Mouse (Mus musculus) heart, embryonic 12.5 days (tissue): ENCODE measurements at regions not wholly inside any gene's neighbourhood (a gene's known extent, or its start where the extent isn't known, plus 50 kb on each side); places are given as distances from the start of the nearest gene placed in this dataset.

ENCODE experiments used
- ATAC-seq: fragments of 200-750 bp; cut with Nextera tagmentation; 2 replicates; pipeline ENCODE4 v1.8.0; 2017; ENCODE audit warnings: moderate TSS enrichment, moderate library complexity; ENCODE audit not compliant: insufficient number of reproducible peaks, low FRiP score
- H3K27ac ChIP-seq: fragments of 300-500 bp; sonication (generic); 2 replicates; pipeline ENCODE4 v1.5.1; 2016; ENCODE audit warnings: mild to moderate bottlenecking, moderate library complexity; ENCODE audit not compliant: poor library complexity, severe bottlenecking
- H3K27me3 ChIP-seq: fragments of 300-500 bp; sonication (generic); replicated peaks from 2 replicates; pipeline ENCODE4 v1.6.1; 2016; ENCODE audit warnings: mild to moderate bottlenecking, moderate library complexity
- H3K36me3 ChIP-seq: fragments of 300-500 bp; sonication (generic); 2 replicates; pipeline ENCODE4 v1.6.1; 2016; ENCODE audit warnings: mild to moderate bottlenecking, moderate library complexity
- H3K4me1 ChIP-seq: fragments of 300-500 bp; sonication (generic); replicated peaks from 2 replicates; pipeline ENCODE4 v1.6.1; 2016; ENCODE audit warnings: mild to moderate bottlenecking
- H3K4me2 ChIP-seq: fragments of 300-500 bp; sonication (generic); 2 replicates; pipeline ENCODE4 v1.6.1; 2016; ENCODE audit warnings: mild to moderate bottlenecking, moderate library complexity
- H3K4me3 ChIP-seq: fragments of 300-500 bp; sonication (generic); 2 replicates; pipeline ENCODE4 v1.5.1; 2016; ENCODE audit warnings: mild to moderate bottlenecking
- H3K9ac ChIP-seq: fragments of 300-500 bp; sonication (generic); 2 replicates; pipeline ENCODE4 v1.6.1; 2016; ENCODE audit warnings: mild to moderate bottlenecking, moderate library complexity
- H3K9me3 ChIP-seq: fragments of 300-500 bp; sonication (generic); replicated peaks from 2 replicates; pipeline ENCODE4 v1.6.1; 2016; ENCODE audit warnings: mild to moderate bottlenecking, moderate library complexity
- WGBS: fragments of 180-500 bp; shearing (Covaris S2); methylation state at CpG from one replicate; pipeline ENCODE4 v1.1.7; 2016; 5-methylcytosine and 5-hydroxymethylcytosine counted together

GRCm38 (mm10) chr10:17645363-17645762 is 77.7 kb upstream of the Cited2 start:
- 71% methylated on average over 5 of the region's 5 CpGs for WGBS
- no peak overlapping the region for H3K4me3 ChIP-seq
- H3K9ac ChIP-seq, result no peak overlapping the region
- H3K9me3 ChIP-seq, result no peaks in the 10 kb centered on the region
- no peak for ATAC-seq
- H3K4me2 ChIP-seq, result no peak overlapping the region
- H3K4me1 ChIP-seq, result 0 out of 2 replicates have a peak, but pooled peaks cover 3% of the 10 kb centered on the region
- no peaks in the 10 kb centered on the region for H3K27me3 ChIP-seq
- no peak overlapping the region for H3K27ac ChIP-seq
- no peaks in the 10 kb centered on the region for H3K36me3 ChIP-seq

DNA sequence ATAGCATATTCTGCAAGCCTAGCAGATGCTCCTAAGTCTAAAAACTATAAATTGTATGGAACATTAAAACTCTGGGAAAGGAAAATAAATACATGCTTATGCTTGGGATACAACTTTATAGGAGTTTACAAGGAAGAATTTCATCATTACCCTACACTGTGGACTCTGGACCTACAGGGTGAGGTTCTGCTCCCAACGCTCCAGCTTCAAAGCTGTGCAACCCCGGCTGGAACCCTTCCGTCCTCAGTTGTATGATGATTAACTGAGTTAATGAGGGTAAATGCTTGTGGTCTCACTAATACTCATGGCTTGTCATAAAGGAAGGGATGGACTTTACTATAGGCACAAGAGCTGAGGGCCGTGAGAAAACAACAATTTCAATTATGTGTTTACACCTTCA is 76.6 kb upstream of the Cited2 start:
- H3K27me3 ChIP-seq, result no peaks in the 10 kb centered on the region
- H3K9me3 ChIP-seq, result no peaks in the 10 kb centered on the region
- peaks cover 4% of the 10 kb centered on the region; the same call in 1 of the 2 replicates for H3K4me1 ChIP-seq
- no peak overlapping the region for H3K9ac ChIP-seq
- WGBS, result 95% methylated on average over 4 of the region's 4 CpGs
- H3K36me3 ChIP-seq, result no peaks in the 10 kb centered on the region
- no peak for ATAC-seq
- no peak overlapping the region for H3K4me2 ChIP-seq
- no peak overlapping the region for H3K4me3 ChIP-seq
- no peak overlapping the region for H3K27ac ChIP-seq

- 30% methylated on average over 6 of the region's 6 CpGs for WGBS
- Histone ChIP-seq H3K4me3 (no peak overlapping the region), H3K4me2 (no peak overlapping the region), H3K27ac (no peak overlapping the region), H3K36me3 (no peaks in the 10 kb centered on the region), H3K27me3 (no peaks in the 10 kb centered on the region), H3K4me1 (peaks cover 12% of the 10 kb centered on the region), H3K9me3 (no peaks in the 10 kb centered on the region), H3K9ac (no peak overlapping the region)
- no peak for ATAC-seq
Measured at GRCm38 (mm10) chr10:17648077-17648476, 74.9 kb upstream of the Cited2 start.

- WGBS, result 54% methylated on average over 6 of the region's 6 CpGs
- no peak for ATAC-seq
Measured at GRCm38 (mm10) chr10:17650997-17651750, 71.8 kb upstream of the Cited2 start.

GRCm38 (mm10) chr10:17653325-17653724 is 69.7 kb upstream of the Cited2 start:
- no peaks in the 10 kb centered on the region for H3K27me3 ChIP-seq
- no peak overlapping the region for H3K9ac ChIP-seq
- no peaks in the 10 kb centered on the region for H3K9me3 ChIP-seq
- H3K4me2 ChIP-seq, result no peak overlapping the region
- H3K4me3 ChIP-seq, result no peak overlapping the region
- peak; percentile 82 for ATAC-seq
- H3K36me3 ChIP-seq, result no peaks in the 10 kb centered on the region
- 54% methylated on average over 6 of the region's 6 CpGs for WGBS
- H3K27ac ChIP-seq, result no peak overlapping the region
- H3K4me1 ChIP-seq, result peaks cover 41% of the 10 kb centered on the region

More at GRCm38 (mm10) chr10:17650997-17651750, 71.8 kb upstream of the Cited2 start:
- peaks cover 34% of the 10 kb centered on the region for H3K4me1 ChIP-seq
- H3K4me3 ChIP-seq, result no peak overlapping the region
- peak overlapping the region; percentile 11; the same call in 1 of the 2 replicates for H3K27ac ChIP-seq
- H3K9me3 ChIP-seq, result no peaks in the 10 kb centered on the region
- no peaks in the 10 kb centered on the region for H3K27me3 ChIP-seq
- H3K9ac ChIP-seq, result no peak overlapping the region
- H3K36me3 ChIP-seq, result no peaks in the 10 kb centered on the region
- no peak overlapping the region for H3K4me2 ChIP-seq

GRCm38 (mm10) chr10:17653785-17654184 is 69.2 kb upstream of the Cited2 start:
- Histone ChIP-seq H3K4me3 (no peak overlapping the region), H3K27ac (no peak overlapping the region), H3K9me3 (no peaks in the 10 kb centered on the region), H3K4me1 (peaks cover 41% of the 10 kb centered on the region), H3K9ac (no peak overlapping the region), H3K4me2 (no peak overlapping the region), H3K27me3 (no peaks in the 10 kb centered on the region), H3K36me3 (no peaks in the 10 kb centered on the region)
- ATAC-seq, result no peak
- 66% methylated on average over 9 of the region's 9 CpGs for WGBS

- Histone ChIP-seq H3K36me3 (no peaks in the 10 kb centered on the region), H3K4me2 (no peak overlapping the region), H3K4me1 (peaks cover 41% of the 10 kb centered on the region), H3K27ac (no peak overlapping the region), H3K27me3 (no peaks in the 10 kb centered on the region), H3K9me3 (no peaks in the 10 kb centered on the region), H3K9ac (no peak overlapping the region), H3K4me3 (no peak overlapping the region)
- 59% methylated on average over 2 of the region's 2 CpGs for WGBS
- no peak for ATAC-seq
Measured at GRCm38 (mm10) chr10:17654308-17654858, 68.6 kb upstream of the Cited2 start.

- Histone ChIP-seq H3K4me3 (no peak overlapping the region), H3K27me3 (no peaks in the 10 kb centered on the region), H3K4me1 (peaks cover 41% of the 10 kb centered on the region), H3K36me3 (no peaks in the 10 kb centered on the region), H3K27ac (no peak overlapping the region), H3K4me2 (peak overlapping the region; percentile 38), H3K9ac (no peak overlapping the region), H3K9me3 (no peaks in the 10 kb centered on the region)
- no peak for ATAC-seq
- 55% methylated on average over 10 of the region's 10 CpGs for WGBS
Measured at GRCm38 (mm10) chr10:17655459-17656051, 67.5 kb upstream of the Cited2 start.

GRCm38 (mm10) chr10:17656305-17656704 is 66.7 kb upstream of the Cited2 start:
- 39% methylated on average over 10 of the region's 10 CpGs for WGBS
- H3K4me2 ChIP-seq, result peak overlapping the region; percentile 38
- H3K27ac ChIP-seq, result no peak overlapping the region
- H3K27me3 ChIP-seq, result no peaks in the 10 kb centered on the region
- no peak overlapping the region for H3K9ac ChIP-seq
- H3K4me3 ChIP-seq, result no peak overlapping the region
- peaks cover 41% of the 10 kb centered on the region for H3K4me1 ChIP-seq
- ATAC-seq, result no peak
- H3K9me3 ChIP-seq, result no peaks in the 10 kb centered on the region
- no peaks in the 10 kb centered on the region for H3K36me3 ChIP-seq

DNA sequence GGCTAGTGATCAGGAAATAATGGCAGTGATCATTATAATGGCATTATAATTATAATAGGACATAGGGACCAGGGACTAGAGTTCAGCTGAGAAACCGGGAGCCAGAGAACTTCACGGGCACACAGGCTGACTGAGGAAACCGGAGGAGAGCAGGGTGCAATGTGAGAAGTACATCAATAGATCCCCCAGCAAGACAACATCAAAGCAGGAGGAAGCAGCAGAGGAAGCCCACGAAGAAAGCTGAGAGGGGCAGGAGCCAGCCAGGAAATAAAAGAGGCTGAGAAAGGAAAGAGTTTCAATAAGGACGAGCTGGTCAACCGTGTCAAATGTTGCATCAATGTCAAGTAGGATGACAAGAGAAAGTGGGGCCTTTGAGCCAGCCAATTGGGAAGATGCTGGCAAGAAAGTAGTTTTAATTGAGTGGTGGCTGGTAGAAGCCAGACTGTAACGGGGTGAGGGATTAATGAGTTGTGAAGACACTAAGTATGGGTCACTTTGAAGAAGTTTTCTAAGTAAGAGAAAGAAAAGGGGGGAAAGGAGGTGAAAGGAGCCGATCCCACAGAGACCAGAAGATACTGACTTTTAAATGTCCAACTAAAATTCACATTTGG is 66.0 kb upstream of the Cited2 start:
- ATAC-seq, result no peak

DNA sequence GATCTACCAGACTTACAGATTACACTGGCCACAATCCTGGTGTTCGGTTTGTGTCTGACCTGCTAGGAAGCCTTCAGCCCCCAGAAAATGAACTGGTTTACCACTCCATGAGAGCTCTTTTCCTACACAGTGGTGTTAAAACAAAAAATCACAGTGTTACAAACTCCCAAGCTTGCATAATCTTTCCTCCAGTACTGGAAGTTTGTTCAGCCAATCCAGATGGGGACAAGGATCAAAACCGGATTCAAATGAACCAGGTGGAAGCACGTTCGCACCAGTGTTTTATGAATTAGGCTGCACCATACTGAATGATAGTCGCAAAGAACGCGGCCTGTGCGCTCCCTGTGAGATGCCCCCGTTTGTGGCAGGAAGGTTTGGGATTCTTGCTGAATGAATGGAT is 63.4 kb upstream of the Cited2 start:
- no peak overlapping the region for H3K9ac ChIP-seq
- 90% methylated on average over 9 of the region's 9 CpGs for WGBS
- H3K27me3 ChIP-seq, result no peaks in the 10 kb centered on the region
- no peak for ATAC-seq
- no peak overlapping the region for H3K4me2 ChIP-seq
- H3K4me1 ChIP-seq, result peaks cover 20% of the 10 kb centered on the region
- H3K36me3 ChIP-seq, result no peaks in the 10 kb centered on the region
- H3K9me3 ChIP-seq, result no peaks in the 10 kb centered on the region
- no peak overlapping the region for H3K4me3 ChIP-seq
- H3K27ac ChIP-seq, result no peak overlapping the region

More for the DNA sequence above, 66.0 kb upstream of the Cited2 start:
- no peak overlapping the region for H3K27ac ChIP-seq
- H3K36me3 ChIP-seq, result no peaks in the 10 kb centered on the region
- H3K9me3 ChIP-seq, result no peaks in the 10 kb centered on the region
- no peak overlapping the region for H3K4me3 ChIP-seq
- 20% methylated on average over 8 of the region's 8 CpGs for WGBS
- H3K4me1 ChIP-seq, result peaks cover 38% of the 10 kb centered on the region
- H3K4me2 ChIP-seq, result peak overlapping the region; percentile 38; the same call in 1 of the 2 replicates
- no peak overlapping the region for H3K9ac ChIP-seq
- no peaks in the 10 kb centered on the region for H3K27me3 ChIP-seq
